Mouse (Mus musculus) neural tube, embryonic 12.5 days (tissue): ENCODE results near the gene Caprin1. TPM values are rescaled to one million over a fixed set of nuclear protein-coding genes. Genes with fewer than 3 reads are reported as not detected.

ENCODE experiments used
- ATAC-seq: fragments of 200-750 bp; cut with Nextera tagmentation; 2 replicates; pipeline ENCODE4 v1.8.0; 2017; ENCODE audit warnings: low read depth, mild to moderate bottlenecking, moderate TSS enrichment, moderate library complexity; ENCODE audit not compliant: low FRiP score
- H3K27ac ChIP-seq: fragments of 300-500 bp; sonication (generic); 2 replicates; pipeline ENCODE4 v1.5.1; 2016
- H3K27me3 ChIP-seq: fragments of 300-500 bp; sonication (generic); replicated peaks from 2 replicates; pipeline ENCODE4 v1.6.1; 2016; ENCODE audit warnings: mild to moderate bottlenecking
- H3K36me3 ChIP-seq: fragments of 300-500 bp; sonication (generic); 2 replicates; pipeline ENCODE4 v1.6.1; 2016; ENCODE audit warnings: mild to moderate bottlenecking
- H3K4me1 ChIP-seq: fragments of 300-500 bp; sonication (generic); 2 replicates; pipeline ENCODE4 v1.6.1; 2016
- H3K4me2 ChIP-seq: fragments of 300-500 bp; sonication (generic); replicated peaks from 2 replicates; pipeline ENCODE4 v1.6.1; 2016; ENCODE audit warnings: mild to moderate bottlenecking
- H3K4me3 ChIP-seq: fragments of 300-500 bp; sonication (generic); 2 replicates; pipeline ENCODE4 v1.5.1; 2016
- H3K9ac ChIP-seq: fragments of 300-500 bp; sonication (generic); 2 replicates; pipeline ENCODE4 v1.6.1; 2016; ENCODE audit warnings: mild to moderate bottlenecking
- H3K9me3 ChIP-seq: fragments of 300-500 bp; sonication (generic); 2 replicates; pipeline ENCODE4 v1.6.1; 2016; ENCODE audit warnings: mild to moderate bottlenecking
- WGBS: fragments of 180-500 bp; shearing (Covaris S2); methylation state at CpG from one replicate; pipeline ENCODE4 v1.1.7; 2016; 5-methylcytosine and 5-hydroxymethylcytosine counted together
- polyA plus RNA-seq: library from polyadenylated mRNA; unstranded; fragments of >200 nt; fragmentation: Nextera tagmentation; extraction: Ambion mirVana; gene quantifications from 2 replicates; pipeline ENCODE4 v1.2.1, GENCODE M21; 2016

Caprin1 gene
- polyA plus RNA-seq, 1 experiment from 2014 or later = 528 TPM

- no peak overlapping the region for H3K27ac ChIP-seq
- H3K4me2 ChIP-seq = no peak overlapping the region
- no peaks in the 10 kb centered on the region for H3K27me3 ChIP-seq
- no peaks in the 10 kb centered on the region for H3K9me3 ChIP-seq
- H3K36me3 ChIP-seq = no peaks in the 10 kb centered on the region
- no peak overlapping the region for H3K4me3 ChIP-seq
- WGBS = 88% methylated on average over 4 of the region's 4 CpGs
- no peak overlapping the region for H3K9ac ChIP-seq
- no peaks in the 10 kb centered on the region for H3K4me1 ChIP-seq
- ATAC-seq = no peak
These were observed 27.5 kb upstream of the Caprin1 start for GRCm38 (mm10) chr2:103824916-103825315.

GRCm38 (mm10) chr2:103822560-103822959, 25.1 kb upstream of the Caprin1 start:
- Histone ChIP-seq H3K4me2 (no peak overlapping the region), H3K9ac (no peak overlapping the region), H3K36me3 (no peaks in the 10 kb centered on the region), H3K4me3 (no peak overlapping the region), H3K27ac (no peak overlapping the region), H3K4me1 (no peaks in the 10 kb centered on the region), H3K27me3 (no peaks in the 10 kb centered on the region), H3K9me3 (no peaks in the 10 kb centered on the region)
- ATAC-seq = no peak
- WGBS = 70% methylated on average over 7 of the region's 7 CpGs

GRCm38 (mm10) chr2:103817145-103817895, 19.9 kb upstream of the Caprin1 start:
- Histone ChIP-seq H3K4me1 (no peaks in the 10 kb centered on the region), H3K27ac (no peak overlapping the region), H3K4me3 (no peak overlapping the region), H3K9me3 (no peaks in the 10 kb centered on the region), H3K27me3 (no peaks in the 10 kb centered on the region), H3K4me2 (peak overlapping the region; percentile 24; the same call in 1 of the 2 replicates), H3K9ac (no peak overlapping the region), H3K36me3 (no peaks in the 10 kb centered on the region)
- 41% methylated on average over 6 of the region's 6 CpGs for WGBS
- no peak for ATAC-seq

GRCm38 (mm10) chr2:103815976-103816375, 18.5 kb upstream of the Caprin1 start:
- WGBS = 91% methylated on average over 3 of the region's 3 CpGs
- no peaks in the 10 kb centered on the region for H3K4me1 ChIP-seq
- no peaks in the 10 kb centered on the region for H3K9me3 ChIP-seq
- H3K9ac ChIP-seq = no peak overlapping the region
- H3K27me3 ChIP-seq = no peaks in the 10 kb centered on the region
- H3K27ac ChIP-seq = no peak overlapping the region
- no peak for ATAC-seq
- H3K36me3 ChIP-seq = no peaks in the 10 kb centered on the region
- no peak overlapping the region for H3K4me3 ChIP-seq
- no peak overlapping the region for H3K4me2 ChIP-seq

GRCm38 (mm10) chr2:103811465-103812191, 14.2 kb upstream of the Caprin1 start:
- WGBS = 79% methylated on average over 5 of the region's 5 CpGs
- no peaks in the 10 kb centered on the region for H3K27me3 ChIP-seq
- H3K4me3 ChIP-seq = no peak overlapping the region
- no peak overlapping the region for H3K9ac ChIP-seq
- no peaks in the 10 kb centered on the region for H3K9me3 ChIP-seq
- no peaks in the 10 kb centered on the region for H3K36me3 ChIP-seq
- ATAC-seq = no peak
- H3K4me1 ChIP-seq = no peaks in the 10 kb centered on the region
- H3K27ac ChIP-seq = no peak overlapping the region
- H3K4me2 ChIP-seq = no peak overlapping the region

- Histone ChIP-seq H3K9me3 (no peaks in the 10 kb centered on the region), H3K4me3 (no peak overlapping the region), H3K27me3 (no peaks in the 10 kb centered on the region), H3K4me2 (no peak overlapping the region), H3K36me3 (no peaks in the 10 kb centered on the region), H3K9ac (no peak overlapping the region), H3K27ac (no peak overlapping the region), H3K4me1 (no peaks in the 10 kb centered on the region)
- no peak for ATAC-seq
- WGBS = 88% methylated on average over 6 of the region's 6 CpGs
These were observed 13.0 kb upstream of the Caprin1 start for GRCm38 (mm10) chr2:103810412-103810811.

- Histone ChIP-seq H3K36me3 (no peaks in the 10 kb centered on the region), H3K4me3 (no peak overlapping the region), H3K27me3 (no peaks in the 10 kb centered on the region), H3K27ac (no peak overlapping the region), H3K9ac (no peak overlapping the region), H3K4me1 (no peaks in the 10 kb centered on the region), H3K4me2 (no peak overlapping the region), H3K9me3 (no peaks in the 10 kb centered on the region)
- ATAC-seq = no peak
These were observed 11.0 kb upstream of the Caprin1 start for GRCm38 (mm10) chr2:103808466-103808865.

- no peaks in the 10 kb centered on the region for H3K4me1 ChIP-seq
- WGBS = 84% methylated on average over 5 of the region's 5 CpGs
- no peak overlapping the region for H3K9ac ChIP-seq
- no peak for ATAC-seq
- no peaks in the 10 kb centered on the region for H3K36me3 ChIP-seq
- no peaks in the 10 kb centered on the region for H3K27me3 ChIP-seq
- H3K4me2 ChIP-seq = no peak overlapping the region
- H3K9me3 ChIP-seq = no peaks in the 10 kb centered on the region
- H3K4me3 ChIP-seq = no peak overlapping the region
- no peak overlapping the region for H3K27ac ChIP-seq
These were observed 6.5 kb upstream of the Caprin1 start for GRCm38 (mm10) chr2:103803770-103804530.

- H3K4me2 ChIP-seq = no peak overlapping the region
These were observed 5.0 kb upstream of the Caprin1 start for GRCm38 (mm10) chr2:103802422-103802821.

GRCm38 (mm10) chr2:103796861-103797466, 485 bp downstream of the Caprin1 start:
- ATAC-seq = peak; percentile 81
- H3K27ac ChIP-seq = peak overlapping the region; percentile 99
- peaks cover 13% of the 10 kb centered on the region for H3K4me1 ChIP-seq
- no peaks in the 10 kb centered on the region for H3K9me3 ChIP-seq
- WGBS = 1% methylated on average over 61 of the region's 72 CpGs
- peak overlapping the region; percentile 91 for H3K4me3 ChIP-seq
- H3K4me2 ChIP-seq = peak overlapping the region; percentile 63
- H3K9ac ChIP-seq = peak overlapping the region; percentile 99
- H3K36me3 ChIP-seq = peaks cover 13% of the 10 kb centered on the region
- H3K27me3 ChIP-seq = no peaks in the 10 kb centered on the region

More at GRCm38 (mm10) chr2:103802422-103802821, 5.0 kb upstream of the Caprin1 start:
- no peaks in the 10 kb centered on the region for H3K36me3 ChIP-seq
- no peaks in the 10 kb centered on the region for H3K27me3 ChIP-seq
- H3K27ac ChIP-seq = no peak overlapping the region
- no peaks in the 10 kb centered on the region for H3K4me1 ChIP-seq
- H3K9me3 ChIP-seq = no peaks in the 10 kb centered on the region
- H3K9ac ChIP-seq = no peak overlapping the region
- no peak overlapping the region for H3K4me3 ChIP-seq
- 92% methylated on average over 1 of the region's 1 CpGs for WGBS
- no peak for ATAC-seq

GRCm38 (mm10) chr2:103796211-103796860, 1.1 kb downstream of the Caprin1 start:
- ATAC-seq = peak; percentile 65
- H3K9ac ChIP-seq = peak overlapping the region; percentile 99
- peaks cover 16% of the 10 kb centered on the region for H3K36me3 ChIP-seq
- WGBS = under 1% methylated on average over 42 of the region's 42 CpGs
- no peaks in the 10 kb centered on the region for H3K27me3 ChIP-seq
- peak overlapping the region; percentile 99 for H3K27ac ChIP-seq
- H3K4me2 ChIP-seq = peak overlapping the region; percentile 63
- peaks cover 15% of the 10 kb centered on the region for H3K4me1 ChIP-seq
- H3K9me3 ChIP-seq = no peaks in the 10 kb centered on the region
- peak overlapping the region; percentile 91 for H3K4me3 ChIP-seq
